Mouse (Mus musculus): Measurements from ENCODE around the gene Chrng.

- TF ChIP-seq CTCF (IDR thresholded peaks at IDR 0.05; ENCODE audit: borderline replicate concordance, extremely low read depth, insufficient read depth, insufficient read length) (no peak), POLR2A (IDR thresholded peaks at IDR 0.05; ENCODE audit: borderline replicate concordance, extremely low read depth, insufficient read depth, insufficient read length, poor library complexity, severe bottlenecking) (no peak)
These were observed 2.6 kb upstream of the Chrng start for GRCm38 (mm10) chr1:87201848-87202247.
